Mouse (Mus musculus): ENCODE measurements around the gene C2cd4d. TPM values are rescaled to one million over a fixed set of nuclear protein-coding genes. Genes with fewer than 3 reads are reported as not detected.

C2cd4d gene
- total and polyA plus RNA-seq, 3 experiments: 0.14 TPM; not detected in 2

- WGBS: 64% methylated on average over 5 of the region's 5 CpGs
- no peak overlapping the region for H3K9ac ChIP-seq (ENCODE audit: low read depth, low read length)
- H3K4me1 ChIP-seq (ENCODE audit: control insufficient read depth, insufficient read depth, low read length): no peaks in the 10 kb centered on the region
- no peaks in the 10 kb centered on the region for H3K79me2 ChIP-seq (replicated peaks; ENCODE audit: control insufficient read depth, insufficient read depth, low read length)
- no peaks in the 10 kb centered on the region for H3K27me3 ChIP-seq (ENCODE audit: control insufficient read depth, insufficient read depth, low read length)
- TF ChIP-seq EP300 (IDR thresholded peaks at IDR 0.05; ENCODE audit: insufficient read depth, low read depth, low read length) (no peak), POLR2A (IDR thresholded peaks at IDR 0.05; ENCODE audit: insufficient read depth, low read depth, low read length) (no peak), CTCF (IDR thresholded peaks at IDR 0.05) (no peak)
- no peak overlapping the region for H3K4me3 ChIP-seq
- H3K27ac ChIP-seq: no peak overlapping the region
- intact Hi-C loops (cut with DNase I): no loop called here
- H3K36me3 ChIP-seq (ENCODE audit: control insufficient read depth, insufficient read depth, low read length): no peaks in the 10 kb centered on the region
- no peak for DNase-seq
These were observed 25.8 kb downstream of the C2cd4d start for GRCm38 (mm10) chr3:94388047-94388446.

GRCm38 (mm10) chr3:94389420-94389819, 27.2 kb downstream of the C2cd4d start:
- H3K4me3 ChIP-seq: no peak overlapping the region
- no peaks in the 10 kb centered on the region for H3K27me3 ChIP-seq (ENCODE audit: control insufficient read depth, insufficient read depth, low read length)
- H3K27ac ChIP-seq: no peak overlapping the region
- no peaks in the 10 kb centered on the region for H3K36me3 ChIP-seq (ENCODE audit: control insufficient read depth, insufficient read depth, low read length)
- no peaks in the 10 kb centered on the region for H3K79me2 ChIP-seq (replicated peaks; ENCODE audit: control insufficient read depth, insufficient read depth, low read length)
- WGBS: 94% methylated on average over 16 of the region's 16 CpGs
- TF ChIP-seq POLR2A (IDR thresholded peaks at IDR 0.05; ENCODE audit: insufficient read depth, low read depth, low read length) (no peak), EP300 (IDR thresholded peaks at IDR 0.05; ENCODE audit: insufficient read depth, low read depth, low read length) (no peak), CTCF (IDR thresholded peaks at IDR 0.05) (no peak)
- intact Hi-C loops (cut with DNase I): no loop called here
- DNase-seq: no peak
- no peak overlapping the region for H3K9ac ChIP-seq (ENCODE audit: low read depth, low read length)
- H3K4me1 ChIP-seq (ENCODE audit: control insufficient read depth, insufficient read depth, low read length): no peaks in the 10 kb centered on the region

- H3K27me3 ChIP-seq (ENCODE audit: control insufficient read depth, insufficient read depth, low read length): no peaks in the 10 kb centered on the region
- H3K27ac ChIP-seq: no peak overlapping the region
- intact Hi-C loops (cut with DNase I): no loop called here
- 72% methylated on average over 5 of the region's 5 CpGs for WGBS
- no peak overlapping the region for H3K9ac ChIP-seq (ENCODE audit: low read depth, low read length)
- H3K4me1 ChIP-seq (ENCODE audit: control insufficient read depth, insufficient read depth, low read length): no peaks in the 10 kb centered on the region
- no peak overlapping the region for H3K4me3 ChIP-seq
- no peak for TF ChIP-seq CTCF (IDR thresholded peaks at IDR 0.05)
- no peak for TF ChIP-seq EP300 (IDR thresholded peaks at IDR 0.05; ENCODE audit: insufficient read depth, low read depth, low read length)
- no peak for TF ChIP-seq POLR2A (IDR thresholded peaks at IDR 0.05; ENCODE audit: insufficient read depth, low read depth, low read length)
- no peak for DNase-seq
- no peaks in the 10 kb centered on the region for H3K79me2 ChIP-seq (replicated peaks; ENCODE audit: control insufficient read depth, insufficient read depth, low read length)
- H3K36me3 ChIP-seq (ENCODE audit: control insufficient read depth, insufficient read depth, low read length): no peaks in the 10 kb centered on the region
These were observed 28.8 kb downstream of the C2cd4d start for GRCm38 (mm10) chr3:94391001-94391400.

GRCm38 (mm10) chr3:94392128-94392527, 29.9 kb downstream of the C2cd4d start:
- Histone ChIP-seq H3K4me3 (no peak overlapping the region), H3K9ac (ENCODE audit: low read depth, low read length) (no peak overlapping the region), H3K36me3 (ENCODE audit: control insufficient read depth, insufficient read depth, low read length) (no peaks in the 10 kb centered on the region), H3K27me3 (ENCODE audit: control insufficient read depth, insufficient read depth, low read length) (no peaks in the 10 kb centered on the region), H3K4me1 (ENCODE audit: control insufficient read depth, insufficient read depth, low read length) (no peaks in the 10 kb centered on the region), H3K79me2 (replicated peaks; ENCODE audit: control insufficient read depth, insufficient read depth, low read length) (no peaks in the 10 kb centered on the region), H3K27ac (no peak overlapping the region)
- intact Hi-C loops (cut with DNase I): no loop called here
- no peak for DNase-seq
- 73% methylated on average over 2 of the region's 2 CpGs for WGBS
- TF ChIP-seq CTCF (IDR thresholded peaks at IDR 0.05) (no peak), EP300 (IDR thresholded peaks at IDR 0.05; ENCODE audit: insufficient read depth, low read depth, low read length) (no peak), POLR2A (IDR thresholded peaks at IDR 0.05; ENCODE audit: insufficient read depth, low read depth, low read length) (no peak)

- no peak for TF ChIP-seq POLR2A (IDR thresholded peaks at IDR 0.05; ENCODE audit: insufficient read depth, low read depth, low read length)
- Histone ChIP-seq H3K79me2 (replicated peaks; ENCODE audit: control insufficient read depth, insufficient read depth, low read length) (no peaks in the 10 kb centered on the region), H3K9ac (ENCODE audit: low read depth, low read length) (no peak overlapping the region), H3K4me3 (no peak overlapping the region), H3K36me3 (ENCODE audit: control insufficient read depth, insufficient read depth, low read length) (no peaks in the 10 kb centered on the region), H3K27ac (no peak overlapping the region), H3K4me1 (ENCODE audit: control insufficient read depth, insufficient read depth, low read length) (no peaks in the 10 kb centered on the region), H3K27me3 (ENCODE audit: control insufficient read depth, insufficient read depth, low read length) (no peaks in the 10 kb centered on the region)
- intact Hi-C loops (cut with DNase I): no loop called here
- DNase-seq: no peak
- WGBS: 54% methylated on average over 4 of the region's 4 CpGs
These were observed 30.8 kb downstream of the C2cd4d start for GRCm38 (mm10) chr3:94393049-94393448.

- no peak overlapping the region for H3K27ac ChIP-seq
- WGBS: 83% methylated on average over 1 of the region's 1 CpGs
- H3K9ac ChIP-seq (ENCODE audit: low read depth, low read length): no peak overlapping the region
- no peaks in the 10 kb centered on the region for H3K27me3 ChIP-seq (ENCODE audit: control insufficient read depth, insufficient read depth, low read length)
- intact Hi-C loops (cut with DNase I): no loop called here
- TF ChIP-seq CTCF (IDR thresholded peaks at IDR 0.05) (no peak), EP300 (IDR thresholded peaks at IDR 0.05; ENCODE audit: insufficient read depth, low read depth, low read length) (no peak), POLR2A (IDR thresholded peaks at IDR 0.05; ENCODE audit: insufficient read depth, low read depth, low read length) (no peak)
- DNase-seq: no peak
- no peaks in the 10 kb centered on the region for H3K79me2 ChIP-seq (replicated peaks; ENCODE audit: control insufficient read depth, insufficient read depth, low read length)
- no peaks in the 10 kb centered on the region for H3K4me1 ChIP-seq (ENCODE audit: control insufficient read depth, insufficient read depth, low read length)
- no peak overlapping the region for H3K4me3 ChIP-seq
- H3K36me3 ChIP-seq (ENCODE audit: control insufficient read depth, insufficient read depth, low read length): no peaks in the 10 kb centered on the region
These were observed 34.1 kb downstream of the C2cd4d start for GRCm38 (mm10) chr3:94396336-94396735.
